Mouse (Mus musculus) ES-E14 (cell line): Measurements from ENCODE around the gene 9130019O22Rik.

Source experiments
- CHD2 ChIP-seq: IDR thresholded peaks from 2 replicates; pipeline ENCODE4 v1.6.1; 2014; ENCODE audit warnings: mild to moderate bottlenecking, low read depth, low read length, inconsistent platforms
- ZNF384 ChIP-seq: IDR thresholded peaks from 2 replicates; pipeline ENCODE4 v1.6.1; 2012; ENCODE audit warnings: low read depth, low read length, inconsistent platforms

- TF ChIP-seq ZNF384 (no peak), CHD2 (no peak)
These were observed 45.6 kb downstream of the 9130019O22Rik start for GRCm38 (mm10) chr7:127341356-127341755.
